Mouse (Mus musculus) limb, embryonic 10.5 days (tissue): ENCODE measurements around the gene Gm17720. TPM values are rescaled to one million over a fixed set of nuclear protein-coding genes. Genes with fewer than 3 reads are reported as not detected.

Experiments
- polyA plus RNA-seq: library from polyadenylated mRNA; unstranded; fragments of >200 nt; fragmentation: Nextera tagmentation; extraction: Ambion mirVana; gene quantifications from 2 replicates; pipeline ENCODE4 v1.2.1, GENCODE M21; 2016

The Gm17720 gene
- polyA plus RNA-seq, 1 experiment from 2014 or later: not detected

Other genes with a start within 250 kb of the Gm17720 start
- 2.0 and 2.5 TPM in 2 replicates for gene Phlpp2, start 234.2 kb downstream of the Gm17720 start, polyA plus RNA-seq
- 0.39 and 0.89 TPM in 2 replicates for gene Marveld3, start 140.6 kb downstream of the Gm17720 start, polyA plus RNA-seq
- not detected in 2 replicates for gene Tat, start 112.3 kb downstream of the Gm17720 start, polyA plus RNA-seq
- gene Chst4, start 63.0 kb downstream of the Gm17720 start, polyA plus RNA-seq: not detected in 2 replicates
- 6.4 and 9.3 TPM in 2 replicates for gene Zfp612, start 23.0 kb downstream of the Gm17720 start, polyA plus RNA-seq
- not detected in 2 replicates for gene Gm21964, start 1.5 kb downstream of the Gm17720 start, polyA plus RNA-seq
- gene Calb2, start 65.5 kb upstream of the Gm17720 start, polyA plus RNA-seq: 2.9 and 10.2 TPM in 2 replicates
- gene Cmtr2, start 112.9 kb upstream of the Gm17720 start, polyA plus RNA-seq: 10.0 and 10.6 TPM in 2 replicates
- 0.01 and 0.09 TPM in 2 replicates for gene Hydin, start 164.2 kb upstream of the Gm17720 start, polyA plus RNA-seq